Mouse (Mus musculus): ENCODE data around the gene Arfip2. TPM values are rescaled to one million over a fixed set of nuclear protein-coding genes. Genes with fewer than 3 reads are reported as not detected.

The Arfip2 gene
- 80.6 and 85.6 TPM in 2 replicates for polyA plus RNA-seq (2015; fragmentation: Nextera tagmentation; extraction: Ambion mirVana)

DNA sequence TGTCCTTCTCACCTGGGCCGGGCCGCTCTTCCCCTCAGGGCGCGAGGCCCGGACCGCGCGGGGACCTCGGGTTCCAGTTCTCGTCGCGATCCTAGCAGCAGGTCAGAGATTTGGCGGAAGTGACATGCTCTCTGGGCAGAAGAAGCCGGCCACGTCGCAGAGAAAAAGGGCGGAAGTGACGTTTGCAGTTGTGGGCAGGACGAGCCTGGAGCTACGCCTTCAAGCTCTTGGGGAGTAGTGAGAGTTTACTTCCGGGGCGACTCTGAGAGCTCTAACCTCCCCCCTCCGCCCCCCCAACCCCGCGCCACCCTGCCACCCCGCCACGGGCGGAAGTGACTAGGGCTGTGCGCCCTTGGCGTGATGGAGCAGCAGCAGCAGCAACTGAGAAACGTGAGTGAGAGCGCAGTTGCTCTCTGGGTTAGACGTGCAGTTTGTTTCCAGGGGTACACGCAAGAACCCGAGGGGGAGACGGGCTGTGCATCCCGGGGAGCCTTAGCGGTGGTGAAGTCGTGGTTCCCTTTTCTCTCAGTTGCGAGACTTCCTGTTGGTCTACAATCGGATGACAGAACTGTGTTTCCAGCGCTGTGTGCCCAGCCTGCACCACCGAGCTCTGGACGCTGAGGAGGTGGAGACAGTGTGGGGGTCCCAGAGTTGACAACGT, at the start of gene Arfip2, which contains the start of gene Gm45799:
Arfip2 (minus strand) TSS at position 184 of the 661 bp plus-strand sequence.
Gm45799 (plus strand) TSS at position 320 of the 661 bp plus-strand sequence.
- under 1% methylated on average over 45 of the region's 45 CpGs for WGBS
- Histone ChIP-seq H3K4me3 (peak within 1 kb of the TSS; percentile 55), H3K27me3 (no peaks in the 10 kb centered on the region), H3K36me3 (peaks cover 28% of the 10 kb centered on the region), H3K9ac (replicated peaks) (peak within 1 kb of the TSS; percentile 79), H3K27ac (replicated peaks) (peak within 1 kb of the TSS; percentile 80), H3K4me1 (peaks cover 24% of the 10 kb centered on the region), H3K4me2 (replicated peaks) (peak within 1 kb of the TSS; percentile 93), H3K9me3 (no peaks in the 10 kb centered on the region)
- peak; percentile 96 for ATAC-seq (replicated peaks)

DNA sequence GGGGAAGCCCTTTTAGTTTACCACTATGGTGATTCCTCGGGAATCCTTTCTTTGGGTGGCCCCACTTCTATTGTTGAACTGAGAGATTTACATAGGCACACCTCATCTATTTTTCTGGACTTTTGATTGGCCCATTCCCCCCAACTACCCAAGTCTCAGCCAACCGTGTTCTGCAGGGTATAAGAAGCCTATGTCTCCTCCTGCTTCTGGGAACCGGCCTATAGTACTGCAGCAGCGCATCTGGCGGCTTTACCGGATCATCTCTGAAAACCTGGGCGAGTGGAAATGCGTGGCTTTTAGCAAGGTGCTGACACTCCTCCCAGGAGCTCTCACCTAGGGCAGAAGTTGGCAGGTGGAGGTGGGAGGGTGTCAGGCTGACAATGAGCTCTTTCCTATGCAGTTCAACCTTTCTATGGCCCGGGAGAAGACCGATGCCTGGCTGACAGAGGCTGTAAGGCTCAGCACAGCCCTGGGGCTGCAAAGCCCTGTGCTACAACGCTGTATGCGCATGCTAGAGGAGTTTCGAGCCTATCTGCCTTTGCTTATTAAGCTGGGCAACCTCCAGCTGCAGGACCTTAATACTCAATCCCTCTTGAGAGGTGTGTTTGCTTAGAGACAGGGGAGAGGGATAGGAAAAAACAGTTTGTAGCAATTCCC, 45.5 kb upstream of the Arfip2 start:
- H3K27me3 ChIP-seq, result no peaks in the 10 kb centered on the region
- no peak overlapping the region for H3K4me3 ChIP-seq
- no peaks in the 10 kb centered on the region for H3K36me3 ChIP-seq
- WGBS, result 8% methylated on average over 13 of the region's 13 CpGs
- no peaks in the 10 kb centered on the region for H3K4me1 ChIP-seq
- no peaks in the 10 kb centered on the region for H3K9me3 ChIP-seq
- no peak overlapping the region for H3K9ac ChIP-seq (replicated peaks)
- ATAC-seq (replicated peaks), result no peak
- no peak overlapping the region for H3K27ac ChIP-seq (replicated peaks)
- no peak overlapping the region for H3K4me2 ChIP-seq (replicated peaks)

DNA sequence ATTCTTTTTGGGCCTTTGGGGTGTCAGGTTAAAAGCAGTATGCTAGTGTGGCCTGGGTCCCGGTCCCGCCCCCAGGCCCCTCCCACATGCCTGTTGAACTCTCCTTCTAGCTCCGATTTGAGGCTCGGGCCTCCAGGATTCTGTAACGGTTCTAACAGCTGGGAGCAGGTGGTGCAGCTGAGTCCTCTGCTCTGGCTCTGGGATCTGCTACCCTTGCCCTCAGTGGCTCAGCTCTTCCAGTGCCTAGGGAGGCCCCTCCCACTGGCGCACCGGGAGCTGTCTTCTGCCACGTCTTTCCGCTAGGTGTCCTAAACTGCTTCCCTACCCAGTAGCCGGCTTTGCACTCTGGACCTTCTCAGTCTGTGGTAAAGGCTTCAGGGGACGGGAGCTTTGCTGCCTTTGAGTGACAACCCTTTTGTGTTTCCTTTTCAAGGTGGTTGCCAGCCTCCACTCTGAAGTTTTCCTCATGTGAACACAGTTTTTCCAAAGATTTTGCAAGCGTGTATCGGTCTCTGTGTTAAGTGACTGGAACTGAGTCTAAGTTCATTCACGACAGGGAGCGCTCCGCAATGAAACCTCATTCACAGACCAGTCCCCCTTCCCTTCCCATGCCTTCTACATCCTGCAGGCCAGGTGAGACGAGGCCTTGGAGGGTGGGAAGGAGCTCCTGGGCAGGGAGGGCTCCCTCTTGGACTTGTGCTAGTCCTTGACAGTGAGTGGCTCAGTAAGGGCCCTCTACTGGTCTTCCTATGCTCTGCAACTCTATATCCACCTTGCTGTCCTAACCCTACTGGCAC, 10.6 kb upstream of the Arfip2 start, which contains the start of gene Dnhd1:
Dnhd1 (plus strand) TSS at position 189 of the 797 bp plus-strand sequence.
- Histone ChIP-seq H3K9ac (replicated peaks) (peak within 1 kb of the TSS; percentile 38; the same call in 1 of the 2 replicates), H3K4me2 (replicated peaks) (peak within 1 kb of the TSS; percentile 75), H3K9me3 (no peaks in the 10 kb centered on the region), H3K27ac (replicated peaks) (no peak within 1 kb of the TSS), H3K27me3 (no peaks in the 10 kb centered on the region), H3K36me3 (no peaks in the 10 kb centered on the region), H3K4me3 (peak within 1 kb of the TSS; percentile 41), H3K4me1 (peaks cover 10% of the 10 kb centered on the region)
- 3% methylated on average over 17 of the region's 17 CpGs for WGBS
- ATAC-seq (replicated peaks), result peak; percentile 92

DNA sequence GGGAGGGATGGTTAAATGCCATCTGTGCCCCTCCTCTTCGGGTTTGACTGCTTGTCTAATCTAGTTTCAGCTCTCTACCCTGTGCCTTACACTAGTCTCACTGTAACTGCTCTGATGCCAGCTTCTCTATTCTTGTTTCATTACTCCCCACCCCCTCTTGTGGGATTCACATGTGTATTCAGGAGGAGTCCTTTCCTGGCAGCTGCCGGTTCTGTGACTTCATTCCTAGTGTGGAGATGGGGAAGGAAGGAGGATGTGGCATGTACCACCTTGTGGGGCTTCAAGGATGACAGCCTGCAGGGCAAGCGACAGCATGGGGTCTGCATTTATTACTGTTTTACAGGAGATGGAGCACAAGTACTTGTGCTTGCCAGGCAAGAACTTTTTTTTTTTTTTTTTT, 1.7 kb upstream of the Arfip2 start:
- Histone ChIP-seq H3K9me3 (no peaks in the 10 kb centered on the region), H3K4me1 (peaks cover 24% of the 10 kb centered on the region), H3K27ac (replicated peaks) (no peak overlapping the region), H3K4me2 (replicated peaks) (no peak overlapping the region), H3K36me3 (peaks cover 19% of the 10 kb centered on the region), H3K27me3 (no peaks in the 10 kb centered on the region), H3K4me3 (peak overlapping the region; percentile 55; the same call in 1 of the 2 replicates), H3K9ac (replicated peaks) (no peak overlapping the region; the same call in 1 of the 2 replicates)
- ATAC-seq (replicated peaks), result no peak
- 86% methylated on average over 3 of the region's 3 CpGs for WGBS

DNA sequence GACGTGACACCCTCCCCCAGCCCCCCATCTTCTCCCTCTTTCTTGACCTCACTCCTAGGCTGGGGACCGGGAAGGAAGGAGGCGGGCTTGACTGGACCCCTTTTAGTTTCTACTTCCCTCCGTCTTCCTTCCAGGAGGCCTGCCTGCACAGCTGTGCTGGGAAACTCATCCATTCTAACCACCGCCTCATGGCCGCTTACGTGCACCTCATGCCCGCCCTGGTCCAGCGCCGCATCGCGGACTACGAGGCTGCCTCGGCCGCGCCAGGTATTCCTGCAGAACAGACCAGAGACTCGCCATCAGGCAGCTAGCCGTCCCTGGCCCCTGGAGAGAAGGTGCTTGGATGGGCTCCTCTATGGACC, 659 bp upstream of the Arfip2 start:
- peaks cover 26% of the 10 kb centered on the region for H3K36me3 ChIP-seq
- no peak for ATAC-seq (replicated peaks)
- no peaks in the 10 kb centered on the region for H3K9me3 ChIP-seq
- no peaks in the 10 kb centered on the region for H3K27me3 ChIP-seq
- peaks cover 24% of the 10 kb centered on the region for H3K4me1 ChIP-seq
- peak overlapping the region; percentile 80 for H3K27ac ChIP-seq (replicated peaks)
- H3K4me2 ChIP-seq (replicated peaks), result peak overlapping the region; percentile 93
- WGBS, result under 1% methylated on average over 18 of the region's 18 CpGs
- H3K9ac ChIP-seq (replicated peaks), result peak overlapping the region; percentile 79
- peak overlapping the region; percentile 55 for H3K4me3 ChIP-seq

DNA sequence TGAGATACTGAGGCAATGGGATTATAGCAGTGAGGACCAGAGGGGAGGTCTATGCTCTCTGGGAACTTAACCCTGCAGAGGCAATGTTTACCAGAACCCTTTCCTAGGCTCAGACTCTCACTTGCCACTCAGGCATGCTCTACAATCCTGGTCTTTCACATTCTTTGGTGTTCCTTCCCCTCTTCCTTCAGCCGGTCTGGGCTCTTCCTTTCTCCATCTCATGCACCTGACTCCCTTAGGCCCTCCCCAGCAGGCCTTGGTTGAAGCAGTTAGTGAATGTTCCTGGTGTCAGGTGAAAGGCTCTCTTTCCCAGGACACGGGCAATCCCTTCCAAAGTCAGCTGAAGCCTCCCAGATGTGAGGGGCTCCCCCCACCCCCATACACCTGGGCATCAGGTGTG, 460 bp downstream of the Arfip2 start, which contains the start of gene Timm10b:
Timm10b (plus strand) TSS at position 301 of the 400 bp plus-strand sequence.
- Histone ChIP-seq H3K27ac (replicated peaks) (peak within 1 kb of the TSS; percentile 80), H3K4me1 (peaks cover 24% of the 10 kb centered on the region), H3K9me3 (no peaks in the 10 kb centered on the region), H3K4me2 (replicated peaks) (peak within 1 kb of the TSS; percentile 93), H3K4me3 (peak within 1 kb of the TSS; percentile 55), H3K36me3 (peaks cover 28% of the 10 kb centered on the region), H3K9ac (replicated peaks) (peak within 1 kb of the TSS; percentile 79), H3K27me3 (no peaks in the 10 kb centered on the region)
- 8% methylated on average over 2 of the region's 2 CpGs for WGBS
- peak; percentile 31; the same call in 1 of the 2 replicates for ATAC-seq (replicated peaks)

DNA sequence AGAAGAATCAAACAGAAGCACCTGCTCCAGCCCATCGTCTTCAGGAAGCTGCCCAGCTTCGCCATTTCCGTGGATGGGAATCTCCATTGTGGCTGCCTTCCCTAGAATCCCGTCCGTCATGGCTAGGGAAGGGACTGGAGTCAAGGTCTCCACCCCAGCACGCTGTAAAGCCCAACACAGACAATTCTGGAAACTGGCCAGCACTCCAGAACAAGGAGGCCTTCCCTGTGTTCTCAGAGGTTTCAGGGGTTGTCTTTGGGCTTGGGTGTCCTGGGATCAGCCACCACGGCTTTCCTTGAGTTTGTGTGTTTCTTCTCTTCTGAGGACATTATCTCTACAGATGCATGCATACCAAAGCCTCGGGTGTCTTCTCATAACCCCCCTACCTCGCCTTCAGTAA, 912 bp downstream of the Arfip2 start:
- H3K4me2 ChIP-seq (replicated peaks), result peak overlapping the region; percentile 93
- 70% methylated on average over 9 of the region's 9 CpGs for WGBS
- no peak for ATAC-seq (replicated peaks)
- peaks cover 27% of the 10 kb centered on the region for H3K4me1 ChIP-seq
- peaks cover 28% of the 10 kb centered on the region for H3K36me3 ChIP-seq
- H3K27me3 ChIP-seq, result no peaks in the 10 kb centered on the region
- no peak overlapping the region for H3K27ac ChIP-seq (replicated peaks)
- H3K4me3 ChIP-seq, result peak overlapping the region; percentile 55
- H3K9me3 ChIP-seq, result no peaks in the 10 kb centered on the region
- no peak overlapping the region for H3K9ac ChIP-seq (replicated peaks)

DNA sequence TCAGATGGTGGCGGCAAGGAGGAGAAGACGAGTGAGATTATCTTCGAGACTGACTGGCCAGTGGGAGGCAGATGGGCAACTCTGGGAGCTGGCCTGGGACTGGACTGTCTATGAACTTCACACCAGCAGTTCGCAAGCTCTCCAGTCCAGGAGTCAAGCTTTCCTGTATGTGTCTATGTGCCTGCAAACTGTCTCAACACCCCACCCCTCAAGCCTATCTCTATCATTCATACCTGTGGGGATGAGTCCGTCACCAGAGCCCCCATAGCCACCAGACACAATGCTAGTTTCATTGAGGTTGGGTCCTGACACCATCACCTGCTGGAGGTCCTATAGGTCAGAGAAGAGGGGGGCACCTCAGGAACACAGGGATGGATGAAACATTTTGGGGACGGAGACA, 1.4 kb downstream of the Arfip2 start:
- H3K4me3 ChIP-seq, result no peak overlapping the region
- no peak for ATAC-seq (replicated peaks)
- no peak overlapping the region for H3K9ac ChIP-seq (replicated peaks)
- no peaks in the 10 kb centered on the region for H3K9me3 ChIP-seq
- H3K27ac ChIP-seq (replicated peaks), result no peak overlapping the region
- peaks cover 27% of the 10 kb centered on the region for H3K36me3 ChIP-seq
- peaks cover 32% of the 10 kb centered on the region for H3K4me1 ChIP-seq
- H3K4me2 ChIP-seq (replicated peaks), result 0 out of 2 replicates have a peak overlapping the region, but pooled peaks have one; percentile 5
- WGBS, result 91% methylated on average over 6 of the region's 6 CpGs
- no peaks in the 10 kb centered on the region for H3K27me3 ChIP-seq

DNA sequence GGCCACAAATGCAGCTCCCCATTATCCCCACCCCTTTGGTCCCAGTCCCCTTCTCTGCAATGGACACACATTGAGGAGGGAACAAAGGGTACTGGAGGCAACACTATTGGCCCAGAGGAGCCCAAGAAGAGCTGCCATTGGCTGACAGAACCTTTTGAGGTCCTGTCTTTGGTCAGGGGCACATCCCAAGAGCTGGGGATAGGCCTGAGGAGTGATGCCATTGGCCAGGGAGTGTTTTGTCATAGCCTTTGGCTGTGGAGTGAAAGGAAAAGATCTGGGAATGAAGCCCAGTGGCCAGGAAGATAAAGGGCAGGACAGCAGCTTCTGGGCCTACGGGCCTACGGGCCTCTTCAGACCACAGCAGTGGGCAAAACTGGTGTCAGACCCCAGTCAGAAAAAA, 4.5 kb downstream of the Arfip2 start:
- H3K4me1 ChIP-seq, result peaks cover 43% of the 10 kb centered on the region
- WGBS, result 90% methylated on average over 2 of the region's 2 CpGs
- H3K9ac ChIP-seq (replicated peaks), result no peak overlapping the region
- no peak for ATAC-seq (replicated peaks)
- no peaks in the 10 kb centered on the region for H3K27me3 ChIP-seq
- H3K36me3 ChIP-seq, result peaks cover 20% of the 10 kb centered on the region
- H3K9me3 ChIP-seq, result no peaks in the 10 kb centered on the region
- H3K4me2 ChIP-seq (replicated peaks), result no peak overlapping the region
- H3K4me3 ChIP-seq, result no peak overlapping the region
- H3K27ac ChIP-seq (replicated peaks), result no peak overlapping the region

DNA sequence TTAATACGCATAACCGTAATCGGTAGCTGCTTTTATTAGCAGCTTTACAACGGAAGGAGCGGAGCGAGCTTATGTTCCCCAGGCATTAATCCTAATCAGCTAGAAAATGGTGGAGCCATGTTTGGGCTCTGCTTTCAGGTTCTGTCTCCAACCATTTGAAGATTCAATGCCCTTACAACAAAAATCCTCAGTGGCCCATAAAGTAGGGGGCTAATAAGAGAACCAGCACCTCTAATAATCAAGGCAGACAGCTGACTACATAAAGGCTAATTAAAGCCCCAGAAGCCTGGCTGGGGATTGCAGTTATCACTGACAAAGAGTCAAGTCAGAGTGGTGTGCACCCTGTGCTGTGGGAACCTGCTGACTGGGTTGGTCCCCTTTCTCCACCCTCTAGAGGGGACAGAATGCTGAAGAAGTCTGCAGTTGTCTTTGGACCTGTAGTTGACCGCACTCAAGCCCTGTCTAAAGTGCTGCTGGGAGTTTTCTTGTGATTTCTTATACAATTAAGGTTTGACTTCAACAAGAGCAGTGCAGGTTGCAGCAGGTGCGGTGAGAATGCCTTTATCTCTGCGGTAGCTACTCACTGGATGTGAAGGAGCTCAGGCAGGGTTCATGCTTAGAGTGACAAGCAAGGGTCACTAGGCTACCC, 5.8 kb downstream of the Arfip2 start:
- H3K27ac ChIP-seq (replicated peaks), result peak overlapping the region; percentile 83
- H3K4me3 ChIP-seq, result peak overlapping the region; percentile 95; the same call in 1 of the 2 replicates
- WGBS, result 40% methylated on average over 9 of the region's 9 CpGs
- H3K4me1 ChIP-seq, result peaks cover 43% of the 10 kb centered on the region
- peaks cover 20% of the 10 kb centered on the region for H3K36me3 ChIP-seq
- ATAC-seq (replicated peaks), result no peak
- peak overlapping the region; percentile 78 for H3K4me2 ChIP-seq (replicated peaks)
- no peak overlapping the region for H3K9ac ChIP-seq (replicated peaks)
- no peaks in the 10 kb centered on the region for H3K9me3 ChIP-seq
- no peaks in the 10 kb centered on the region for H3K27me3 ChIP-seq

DNA sequence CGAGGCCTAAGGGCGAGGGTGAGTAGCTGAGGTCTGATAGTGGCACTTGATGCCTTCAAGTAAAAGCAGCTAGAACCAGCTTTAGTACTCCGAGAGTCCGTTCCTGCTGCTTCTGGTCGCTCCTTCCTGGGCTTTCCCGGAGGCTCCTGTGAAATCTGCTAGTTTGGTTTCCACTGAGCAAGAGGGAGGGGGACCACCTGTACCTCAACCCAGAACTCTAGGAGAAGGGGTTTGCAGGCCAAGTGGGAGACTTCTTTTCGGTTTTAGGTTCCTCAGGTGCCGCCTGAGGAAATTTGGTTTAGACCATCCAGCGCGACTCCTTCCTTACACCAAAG, 6.4 kb downstream of the Arfip2 start:
- Histone ChIP-seq H3K4me3 (peak overlapping the region; percentile 95), H3K27ac (replicated peaks) (peak overlapping the region; percentile 83)
- 3% methylated on average over 10 of the region's 10 CpGs for WGBS

More for the DNA sequence above, 6.4 kb downstream of the Arfip2 start:
- Histone ChIP-seq H3K4me1 (peaks cover 43% of the 10 kb centered on the region), H3K4me2 (replicated peaks) (peak overlapping the region; percentile 78), H3K9me3 (no peaks in the 10 kb centered on the region), H3K9ac (replicated peaks) (peak overlapping the region; percentile 96), H3K27me3 (no peaks in the 10 kb centered on the region), H3K36me3 (peaks cover 20% of the 10 kb centered on the region)
- no peak for ATAC-seq (replicated peaks)
